Mouse (Mus musculus) stomach, embryonic 14.5 days (tissue): ENCODE measurements around the gene Cldn4. TPM values are rescaled to one million over a fixed set of nuclear protein-coding genes. Genes with fewer than 3 reads are reported as not detected.

Source experiments
- ATAC-seq: fragments of 200-750 bp; cut with Nextera tagmentation; 2 replicates; pipeline ENCODE4 v1.8.0; 2017; ENCODE audit warnings: low read depth, moderate TSS enrichment; ENCODE audit not compliant: insufficient number of reproducible peaks, insufficient read depth, low FRiP score
- H3K27ac ChIP-seq: fragments of 300-500 bp; sonication (generic); 2 replicates; pipeline ENCODE4 v1.5.1; 2014; ENCODE audit warnings: mild to moderate bottlenecking, low read length, moderate library complexity, mixed read lengths
- H3K27me3 ChIP-seq: fragments of 300-500 bp; sonication (generic); 2 replicates; pipeline ENCODE4 v1.6.1; 2014; ENCODE audit warnings: low read length, control low read depth, mixed read lengths; ENCODE audit not compliant: control insufficient read depth, insufficient read depth
- H3K36me3 ChIP-seq: fragments of 300-500 bp; sonication (generic); 2 replicates; pipeline ENCODE4 v1.6.1; 2014; ENCODE audit warnings: mild to moderate bottlenecking, control low read depth, low read length, moderate library complexity, mixed read lengths; ENCODE audit not compliant: control insufficient read depth, insufficient read depth
- H3K4me1 ChIP-seq: fragments of 300-500 bp; sonication (generic); 2 replicates; pipeline ENCODE4 v1.6.1; 2014; ENCODE audit warnings: low read length, control low read depth, mixed read lengths; ENCODE audit not compliant: control insufficient read depth, insufficient read depth
- H3K4me2 ChIP-seq: fragments of 300-500 bp; sonication (generic); replicated peaks from 2 replicates; pipeline ENCODE4 v1.6.1; 2014; ENCODE audit warnings: low read depth, low read length, control low read depth
- H3K4me3 ChIP-seq: fragments of 300-500 bp; sonication (generic); 2 replicates; pipeline ENCODE4 v1.5.1; 2014; ENCODE audit warnings: low read depth, low read length, control low read depth
- H3K9ac ChIP-seq: fragments of 300-500 bp; sonication (generic); replicated peaks from 2 replicates; pipeline ENCODE4 v1.6.1; 2014; ENCODE audit warnings: low read depth, mild to moderate bottlenecking, control low read depth, low read length, moderate library complexity, mixed read lengths
- H3K9me3 ChIP-seq: fragments of 300-500 bp; sonication (generic); 2 replicates; pipeline ENCODE4 v1.6.1; 2016; ENCODE audit warnings: low read depth, low read length, control low read depth; ENCODE audit not compliant: control insufficient read depth
- WGBS: fragments of 180-500 bp; shearing (Covaris S2); extraction: QIAGEN DNeasy Blood & Tissue Kit; methylation state at CpG from one replicate; pipeline ENCODE4 v1.1.7; 2014; 5-methylcytosine and 5-hydroxymethylcytosine counted together
- polyA plus RNA-seq: library from polyadenylated mRNA; unstranded; fragments of >200 nt; fragmentation: Nextera tagmentation; extraction: Ambion mirVana; gene quantifications from 2 replicates; pipeline ENCODE4 v1.2.1, GENCODE M21; 2014

Gene Cldn4
- polyA plus RNA-seq, 1 experiment from 2014 or later, result 91.5 TPM

DNA sequence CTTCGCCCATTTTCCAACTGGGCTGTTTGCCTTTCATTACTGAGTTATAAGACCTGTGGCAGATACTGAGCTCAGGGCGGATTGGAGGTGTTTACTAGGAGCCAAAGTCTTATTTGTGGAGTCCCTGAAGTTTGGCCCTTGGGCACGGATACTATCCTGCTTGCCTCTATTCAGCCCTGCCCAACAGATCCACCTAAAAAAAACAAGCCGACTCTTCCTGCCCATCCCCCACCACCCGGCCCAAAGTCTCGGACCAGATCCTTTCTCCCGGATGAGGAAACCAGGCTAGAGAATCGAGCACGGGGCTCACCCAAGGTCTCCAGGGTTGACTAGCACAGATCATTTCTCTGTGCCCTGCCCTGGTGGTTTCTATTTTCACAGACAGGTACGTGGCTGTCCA, 34.4 kb upstream of the Cldn4 start:
- Histone ChIP-seq H3K4me3 (no peak overlapping the region), H3K27me3 (peaks cover 13% of the 10 kb centered on the region; the same call in 1 of the 2 replicates), H3K27ac (no peak overlapping the region), H3K4me2 (no peak overlapping the region), H3K36me3 (no peaks in the 10 kb centered on the region), H3K9ac (no peak overlapping the region), H3K4me1 (peaks cover 12% of the 10 kb centered on the region; the same call in 1 of the 2 replicates), H3K9me3 (no peaks in the 10 kb centered on the region)
- 53% methylated on average over 10 of the region's 10 CpGs for WGBS
- ATAC-seq, result no peak

GRCm38 (mm10) chr5:134977837-134978236, 31.1 kb upstream of the Cldn4 start:
- WGBS, result 78% methylated on average over 4 of the region's 4 CpGs
- H3K9ac ChIP-seq, result no peak overlapping the region
- no peaks in the 10 kb centered on the region for H3K9me3 ChIP-seq
- no peaks in the 10 kb centered on the region for H3K27me3 ChIP-seq
- no peak overlapping the region for H3K4me2 ChIP-seq
- no peaks in the 10 kb centered on the region for H3K36me3 ChIP-seq
- no peak for ATAC-seq
- H3K27ac ChIP-seq, result no peak overlapping the region
- H3K4me3 ChIP-seq, result no peak overlapping the region
- H3K4me1 ChIP-seq, result no peaks in the 10 kb centered on the region

GRCm38 (mm10) chr5:134976577-134977250, 30.0 kb upstream of the Cldn4 start:
- no peak for ATAC-seq

DNA sequence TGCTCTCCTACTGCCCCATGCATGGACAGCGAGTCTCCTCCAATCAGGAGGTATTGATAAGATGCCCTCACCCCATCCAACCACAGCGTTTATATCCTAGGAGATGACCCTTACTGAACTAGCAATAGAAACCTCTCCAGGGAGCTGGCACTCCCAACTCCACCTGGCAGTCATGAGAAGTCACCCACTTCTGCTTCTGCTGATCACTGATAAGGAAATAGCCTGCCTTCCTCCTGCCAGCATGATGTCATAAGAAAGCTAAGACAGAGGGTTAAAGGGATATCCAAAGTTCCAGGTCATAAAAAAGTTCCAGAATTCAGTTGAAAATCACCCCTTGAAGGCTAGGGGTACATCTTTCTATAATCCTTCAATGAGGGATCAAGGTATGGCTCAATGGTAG, 29.4 kb upstream of the Cldn4 start:
- H3K4me1 ChIP-seq, result no peaks in the 10 kb centered on the region
- ATAC-seq, result no peak
- H3K27me3 ChIP-seq, result no peaks in the 10 kb centered on the region
- no peaks in the 10 kb centered on the region for H3K9me3 ChIP-seq
- H3K4me2 ChIP-seq, result no peak overlapping the region
- no peak overlapping the region for H3K27ac ChIP-seq
- no peaks in the 10 kb centered on the region for H3K36me3 ChIP-seq
- 86% methylated on average over 2 of the region's 2 CpGs for WGBS
- no peak overlapping the region for H3K4me3 ChIP-seq
- no peak overlapping the region for H3K9ac ChIP-seq

More at GRCm38 (mm10) chr5:134976577-134977250, 30.0 kb upstream of the Cldn4 start:
- WGBS, result 83% methylated on average over 14 of the region's 14 CpGs
- Histone ChIP-seq H3K27ac (no peak overlapping the region), H3K4me2 (no peak overlapping the region), H3K4me3 (no peak overlapping the region), H3K4me1 (no peaks in the 10 kb centered on the region), H3K27me3 (no peaks in the 10 kb centered on the region), H3K9ac (no peak overlapping the region), H3K36me3 (no peaks in the 10 kb centered on the region), H3K9me3 (no peaks in the 10 kb centered on the region)

GRCm38 (mm10) chr5:134974921-134975320, 28.2 kb upstream of the Cldn4 start:
- H3K4me1 ChIP-seq, result no peaks in the 10 kb centered on the region
- no peak for ATAC-seq

GRCm38 (mm10) chr5:134974294-134974693, 27.6 kb upstream of the Cldn4 start:
- 24% methylated on average over 7 of the region's 7 CpGs for WGBS
- no peak overlapping the region for H3K4me2 ChIP-seq
- 0 out of 2 replicates have a peak overlapping the region, but pooled peaks have one; percentile 27 for H3K27ac ChIP-seq
- no peak overlapping the region for H3K4me3 ChIP-seq
- H3K4me1 ChIP-seq, result no peaks in the 10 kb centered on the region
- H3K27me3 ChIP-seq, result no peaks in the 10 kb centered on the region
- peak; percentile 79 for ATAC-seq
- H3K36me3 ChIP-seq, result no peaks in the 10 kb centered on the region
- no peak overlapping the region for H3K9ac ChIP-seq
- H3K9me3 ChIP-seq, result no peaks in the 10 kb centered on the region

More at GRCm38 (mm10) chr5:134974921-134975320, 28.2 kb upstream of the Cldn4 start:
- no peak overlapping the region for H3K9ac ChIP-seq
- H3K4me3 ChIP-seq, result no peak overlapping the region
- H3K27me3 ChIP-seq, result no peaks in the 10 kb centered on the region
- 63% methylated on average over 2 of the region's 2 CpGs for WGBS
- H3K4me2 ChIP-seq, result no peak overlapping the region
- no peaks in the 10 kb centered on the region for H3K9me3 ChIP-seq
- H3K27ac ChIP-seq, result no peak overlapping the region
- no peaks in the 10 kb centered on the region for H3K36me3 ChIP-seq

DNA sequence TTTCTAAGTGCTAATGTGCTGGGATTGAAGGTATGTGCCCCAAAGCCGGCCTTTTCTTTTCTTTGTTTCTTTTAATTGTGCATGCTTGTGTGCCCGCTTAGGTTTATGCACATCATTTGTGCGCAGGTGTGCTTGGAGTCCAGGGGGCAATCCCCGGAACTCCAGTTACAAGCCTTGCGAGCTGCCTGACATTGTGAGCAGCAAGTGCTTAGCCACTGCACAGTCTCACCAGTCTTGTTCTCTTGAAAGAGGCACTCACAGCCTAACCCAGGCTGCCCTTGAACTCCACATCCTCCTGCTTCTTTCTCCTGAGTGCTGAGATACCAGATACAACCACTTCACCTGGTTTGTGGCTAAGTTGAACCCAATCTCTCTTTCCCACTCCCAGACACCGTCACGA, 26.8 kb upstream of the Cldn4 start:
- whole genome bisulfite sequencing, result 84% methylated on average over 7 of the region's 7 CpGs
- Histone ChIP-seq H3K9ac (no peak overlapping the region), H3K4me3 (no peak overlapping the region), H3K9me3 (no peaks in the 10 kb centered on the region), H3K36me3 (no peaks in the 10 kb centered on the region), H3K4me1 (no peaks in the 10 kb centered on the region), H3K4me2 (no peak overlapping the region), H3K27ac (no peak overlapping the region), H3K27me3 (no peaks in the 10 kb centered on the region)
- ATAC-seq, result no peak

DNA sequence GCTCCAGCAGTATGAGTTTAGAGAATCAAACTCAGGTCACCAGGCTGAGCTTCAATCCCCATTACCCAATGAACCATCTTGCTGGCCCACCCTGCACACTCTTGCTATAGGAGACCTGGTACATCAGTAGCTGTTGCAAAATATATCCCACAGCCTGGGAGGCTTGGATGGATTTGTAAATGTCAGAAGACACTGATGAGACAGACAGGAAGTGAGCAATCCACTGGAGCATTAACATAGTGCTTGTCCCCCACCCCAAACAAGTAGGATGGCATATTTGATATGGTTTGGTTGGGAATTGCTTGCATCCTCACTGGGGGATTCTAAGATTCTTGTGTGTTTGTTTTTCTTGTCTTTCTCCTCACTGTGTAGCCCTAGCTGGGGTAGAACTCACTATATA, 26.3 kb upstream of the Cldn4 start:
- Histone ChIP-seq H3K9ac (no peak overlapping the region), H3K36me3 (no peaks in the 10 kb centered on the region), H3K4me1 (no peaks in the 10 kb centered on the region), H3K4me3 (no peak overlapping the region), H3K4me2 (no peak overlapping the region), H3K27me3 (no peaks in the 10 kb centered on the region), H3K27ac (no peak overlapping the region), H3K9me3 (no peaks in the 10 kb centered on the region)
- ATAC-seq, result no peak

GRCm38 (mm10) chr5:134970671-134971070, 23.9 kb upstream of the Cldn4 start:
- Histone ChIP-seq H3K4me1 (peaks cover 6% of the 10 kb centered on the region; the same call in 1 of the 2 replicates), H3K36me3 (no peaks in the 10 kb centered on the region), H3K9ac (no peak overlapping the region), H3K27ac (no peak overlapping the region), H3K4me3 (no peak overlapping the region), H3K27me3 (no peaks in the 10 kb centered on the region), H3K9me3 (no peaks in the 10 kb centered on the region), H3K4me2 (no peak overlapping the region)
- WGBS, result 45% methylated on average over 8 of the region's 8 CpGs
- no peak for ATAC-seq
